Mouse (Mus musculus) midbrain, embryonic 10.5 days (tissue): ENCODE data around the gene Lrp3. TPM values are rescaled to one million over a fixed set of nuclear protein-coding genes. Genes with fewer than 3 reads are reported as not detected.
A peak's percentile ranks its signal among the peaks of the same experiment; 100 is the strongest.

ENCODE experiments used
- DNase-seq: peaks from one replicate; pipeline ENCODE4 v3.0.0-alpha.2; 2017; ENCODE audit warnings: low spot score
- H3K27ac ChIP-seq: fragments of 300-500 bp; sonication (generic); replicated peaks from 2 replicates; pipeline ENCODE4 v1.5.1; 2016; ENCODE audit warnings: mild to moderate bottlenecking
- H3K27me3 ChIP-seq: fragments of 300-500 bp; sonication (generic); 2 replicates; pipeline ENCODE4 v1.6.1; 2016; ENCODE audit warnings: low read depth, mild to moderate bottlenecking; ENCODE audit not compliant: poor library complexity, severe bottlenecking
- H3K36me3 ChIP-seq: fragments of 300-500 bp; sonication (generic); 2 replicates; pipeline ENCODE4 v1.6.1; 2016; ENCODE audit warnings: mild to moderate bottlenecking, moderate library complexity
- H3K4me1 ChIP-seq: fragments of 300-500 bp; sonication (generic); 2 replicates; pipeline ENCODE4 v1.6.1; 2016
- H3K4me3 ChIP-seq: fragments of 300-500 bp; sonication (generic); 2 replicates; pipeline ENCODE4 v1.5.1; 2016; ENCODE audit warnings: mild to moderate bottlenecking, moderate library complexity
- H3K9me3 ChIP-seq: fragments of 300-500 bp; sonication (generic); replicated peaks from 2 replicates; pipeline ENCODE4 v1.6.1; 2016; ENCODE audit warnings: mild to moderate bottlenecking
- WGBS: fragments of 180-500 bp; shearing (Covaris S2); methylation state at CpG from one replicate; pipeline ENCODE4 v1.1.7; 2016; 5-methylcytosine and 5-hydroxymethylcytosine counted together
- polyA plus RNA-seq: library from polyadenylated mRNA; unstranded; fragments of >200 nt; fragmentation: Nextera tagmentation; extraction: Ambion mirVana; gene quantifications from 2 replicates; pipeline ENCODE4 v1.2.1, GENCODE M21; 2016

The Lrp3 gene
- polyA plus RNA-seq, 1 experiment from 2014 or later, result 11.9 TPM

DNA sequence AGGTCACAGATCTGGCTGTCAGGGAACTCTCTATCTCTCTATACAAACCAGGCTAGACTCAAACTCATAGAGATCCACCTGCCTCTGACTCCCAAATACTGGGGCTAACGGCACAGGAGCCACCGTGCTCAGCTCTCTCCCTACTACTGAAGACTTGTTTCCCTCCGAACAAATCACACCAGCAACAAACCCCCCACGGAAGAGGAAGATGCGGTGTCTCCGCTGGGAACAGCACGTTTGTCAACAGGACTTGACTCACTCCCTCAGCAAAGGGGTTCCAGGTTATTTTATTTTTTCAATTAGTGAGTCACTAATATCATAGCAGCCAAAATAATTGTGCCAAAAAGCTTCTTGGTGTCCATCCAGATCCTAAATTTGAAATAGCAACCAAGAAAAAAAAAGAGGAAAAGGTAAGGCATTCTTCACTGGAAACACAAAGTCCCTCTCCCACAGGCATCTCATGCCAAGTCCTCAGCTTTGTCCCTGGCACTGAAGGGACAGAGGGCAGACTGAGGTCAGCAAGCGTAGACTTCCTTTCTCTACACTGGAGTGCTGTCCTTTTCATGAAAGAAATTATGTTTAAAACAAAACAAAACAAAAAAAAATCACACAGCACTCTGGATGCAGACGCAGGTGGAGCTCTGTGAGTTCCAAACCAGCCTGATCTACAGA lies 5.5 kb upstream of the Lrp3 start:
- Histone ChIP-seq H3K4me1 (peaks cover 2% of the 10 kb centered on the region), H3K36me3 (no peaks in the 10 kb centered on the region), H3K27ac (no peak overlapping the region), H3K4me3 (no peak overlapping the region), H3K9me3 (no peaks in the 10 kb centered on the region), H3K27me3 (peaks cover 13% of the 10 kb centered on the region)
- 81% methylated on average over 9 of the region's 9 CpGs for WGBS
- DNase-seq, result no peak

- Histone ChIP-seq H3K27me3 (peaks cover 15% of the 10 kb centered on the region), H3K9me3 (no peaks in the 10 kb centered on the region), H3K4me3 (peak overlapping the region; percentile 90), H3K4me1 (peaks cover 33% of the 10 kb centered on the region), H3K27ac (peak overlapping the region; percentile 96), H3K36me3 (peaks cover 28% of the 10 kb centered on the region)
- DNase-seq, result no peak
- 47% methylated on average over 5 of the region's 5 CpGs for WGBS
These were observed 433 bp upstream of the Lrp3 start for GRCm38 (mm10) chr7:35215731-35216130.

- WGBS, result 2% methylated on average over 75 of the region's 79 CpGs
- H3K4me1 ChIP-seq, result peaks cover 33% of the 10 kb centered on the region
- peaks cover 15% of the 10 kb centered on the region for H3K27me3 ChIP-seq
- peak overlapping the region; percentile 90 for H3K4me3 ChIP-seq
- H3K27ac ChIP-seq, result peak overlapping the region; percentile 96
- no peaks in the 10 kb centered on the region for H3K9me3 ChIP-seq
- peak; percentile 65 for DNase-seq
- peaks cover 39% of the 10 kb centered on the region for H3K36me3 ChIP-seq
These were observed 666 bp downstream of the Lrp3 start for GRCm38 (mm10) chr7:35214442-35215222.

GRCm38 (mm10) chr7:35211791-35212190 lies 3.5 kb downstream of the Lrp3 start:
- no peak for DNase-seq
- WGBS, result 92% methylated on average over 4 of the region's 4 CpGs
- Histone ChIP-seq H3K4me1 (peaks cover 33% of the 10 kb centered on the region), H3K27ac (no peak overlapping the region), H3K9me3 (no peaks in the 10 kb centered on the region), H3K27me3 (peaks cover 12% of the 10 kb centered on the region), H3K36me3 (peaks cover 67% of the 10 kb centered on the region), H3K4me3 (peak overlapping the region; percentile 20; the same call in 1 of the 2 replicates)

- Histone ChIP-seq H3K4me3 (no peak overlapping the region), H3K9me3 (no peaks in the 10 kb centered on the region), H3K27me3 (no peaks in the 10 kb centered on the region), H3K36me3 (peaks cover 63% of the 10 kb centered on the region), H3K4me1 (0 out of 2 replicates have a peak, but pooled peaks cover 4% of the 10 kb centered on the region), H3K27ac (no peak overlapping the region)
- DNase-seq, result no peak
These were observed 15.5 kb downstream of the Lrp3 start for GRCm38 (mm10) chr7:35199755-35200154.

DNA sequence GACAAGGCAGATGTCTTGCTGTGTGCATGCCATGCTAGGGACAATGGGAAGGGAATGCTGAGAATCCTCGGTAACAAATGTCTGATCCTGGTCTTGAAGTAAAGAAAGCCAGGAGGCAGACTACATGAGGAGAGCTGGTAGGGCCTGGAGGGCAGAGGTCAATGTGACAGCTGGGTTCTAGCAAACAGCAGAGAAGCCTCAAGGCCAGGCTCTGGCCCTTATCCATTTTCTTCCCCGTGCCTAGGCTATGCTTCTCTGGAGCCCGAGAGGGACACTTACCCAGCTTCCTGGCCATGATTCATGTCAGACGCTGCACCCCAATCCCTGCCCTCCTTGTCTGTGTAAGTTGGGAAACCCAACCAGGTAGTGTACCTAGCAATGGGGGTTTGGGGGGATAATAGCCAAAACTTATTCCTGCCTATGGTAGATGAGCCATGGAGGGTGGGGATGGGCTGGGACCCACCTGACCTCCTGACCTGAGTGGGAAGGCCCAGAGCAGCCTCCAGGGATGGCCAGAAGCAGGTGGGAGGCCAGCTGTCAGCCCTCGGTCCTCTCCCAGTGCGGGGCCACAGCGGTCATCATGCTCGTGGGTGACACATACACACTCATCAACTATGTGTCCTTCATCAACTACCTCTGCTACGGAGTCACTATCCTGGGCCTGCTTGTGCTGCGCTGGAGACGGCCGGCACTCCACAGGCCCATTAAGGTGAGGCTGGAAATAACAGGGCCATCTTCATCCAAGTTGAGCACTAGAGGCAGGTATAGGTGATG lies 16.1 kb downstream of the Lrp3 start:
- H3K9me3 ChIP-seq, result no peaks in the 10 kb centered on the region
- H3K27me3 ChIP-seq, result no peaks in the 10 kb centered on the region
- peaks cover 57% of the 10 kb centered on the region for H3K36me3 ChIP-seq
- H3K27ac ChIP-seq, result no peak overlapping the region
- H3K4me3 ChIP-seq, result no peak overlapping the region
- no peak for DNase-seq
- WGBS, result 94% methylated on average over 12 of the region's 12 CpGs
- H3K4me1 ChIP-seq, result 0 out of 2 replicates have a peak, but pooled peaks cover 4% of the 10 kb centered on the region

DNA sequence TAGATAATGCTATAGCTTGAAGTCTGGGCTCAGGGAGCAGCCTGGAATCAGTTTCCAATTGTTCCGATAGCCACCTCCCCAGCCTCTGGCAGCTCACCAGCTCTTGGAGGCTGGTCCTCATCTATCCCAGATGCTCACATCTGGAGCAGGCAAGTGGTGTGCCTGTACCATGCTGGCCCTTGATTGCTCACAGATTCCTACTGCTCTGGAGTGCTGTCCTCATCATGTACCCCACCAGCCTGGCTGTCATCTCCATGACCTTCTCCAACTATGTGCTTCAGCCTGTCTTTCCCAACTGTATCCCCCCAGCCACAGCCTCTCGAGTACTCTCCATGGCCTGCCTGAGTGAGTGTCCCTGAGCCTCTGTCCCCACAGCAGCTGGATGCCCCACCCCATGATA lies 18.3 kb downstream of the Lrp3 start:
- Histone ChIP-seq H3K4me1 (peaks cover 14% of the 10 kb centered on the region), H3K9me3 (no peaks in the 10 kb centered on the region), H3K36me3 (peaks cover 35% of the 10 kb centered on the region), H3K27me3 (no peaks in the 10 kb centered on the region), H3K27ac (no peak overlapping the region), H3K4me3 (no peak overlapping the region)
- 78% methylated on average over 2 of the region's 2 CpGs for WGBS
- no peak for DNase-seq

DNA sequence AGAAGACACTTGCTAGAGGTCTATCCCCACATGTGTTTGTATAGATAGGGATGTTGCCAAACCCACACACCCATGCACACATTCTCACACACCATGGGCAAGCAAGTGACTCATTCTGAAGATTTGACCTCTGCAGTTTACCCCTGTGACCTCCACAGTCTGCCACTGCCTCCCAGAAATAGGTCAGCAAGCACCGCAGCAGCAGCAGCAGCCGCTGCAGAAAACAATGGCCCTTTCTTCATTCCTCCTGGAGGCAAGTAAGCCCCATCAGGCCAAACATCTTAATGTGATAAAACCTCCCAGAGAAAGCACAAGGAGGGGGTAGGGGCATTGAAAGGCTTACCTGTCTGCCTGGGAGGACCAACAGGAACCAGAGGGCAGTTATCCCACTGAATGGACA lies 24.0 kb downstream of the Lrp3 start:
- peaks cover 25% of the 10 kb centered on the region for H3K4me1 ChIP-seq
- no peaks in the 10 kb centered on the region for H3K36me3 ChIP-seq
- no peak overlapping the region for H3K4me3 ChIP-seq
- WGBS, result 6% methylated on average over 2 of the region's 2 CpGs
- no peak overlapping the region for H3K27ac ChIP-seq
- no peaks in the 10 kb centered on the region for H3K9me3 ChIP-seq
- no peak for DNase-seq
- peaks cover 37% of the 10 kb centered on the region for H3K27me3 ChIP-seq

GRCm38 (mm10) chr7:35189699-35190098 lies 25.6 kb downstream of the Lrp3 start:
- WGBS, result 72% methylated on average over 5 of the region's 5 CpGs
- H3K27me3 ChIP-seq, result peaks cover 53% of the 10 kb centered on the region
- H3K36me3 ChIP-seq, result no peaks in the 10 kb centered on the region
- H3K4me3 ChIP-seq, result no peak overlapping the region
- H3K27ac ChIP-seq, result no peak overlapping the region
- peaks cover 41% of the 10 kb centered on the region for H3K4me1 ChIP-seq
- no peak for DNase-seq
- H3K9me3 ChIP-seq, result no peaks in the 10 kb centered on the region

GRCm38 (mm10) chr7:35185889-35186569 lies 29.3 kb downstream of the Lrp3 start, which contains the start of gene Slc7a10:
Gene Slc7a10 (plus strand): TSS chr7:35186385.
- under 1% methylated on average over 42 of the region's 43 CpGs for WGBS
- peaks cover 25% of the 10 kb centered on the region for H3K4me1 ChIP-seq
- peaks cover 62% of the 10 kb centered on the region for H3K27me3 ChIP-seq
- H3K4me3 ChIP-seq, result peak within 1 kb of the TSS; percentile 50
- peak within 1 kb of the TSS; percentile 50; the same call in 1 of the 2 replicates for H3K27ac ChIP-seq
- H3K9me3 ChIP-seq, result peaks cover 10% of the 10 kb centered on the region
- peak; percentile 25 for DNase-seq
- H3K36me3 ChIP-seq, result no peaks in the 10 kb centered on the region

DNA sequence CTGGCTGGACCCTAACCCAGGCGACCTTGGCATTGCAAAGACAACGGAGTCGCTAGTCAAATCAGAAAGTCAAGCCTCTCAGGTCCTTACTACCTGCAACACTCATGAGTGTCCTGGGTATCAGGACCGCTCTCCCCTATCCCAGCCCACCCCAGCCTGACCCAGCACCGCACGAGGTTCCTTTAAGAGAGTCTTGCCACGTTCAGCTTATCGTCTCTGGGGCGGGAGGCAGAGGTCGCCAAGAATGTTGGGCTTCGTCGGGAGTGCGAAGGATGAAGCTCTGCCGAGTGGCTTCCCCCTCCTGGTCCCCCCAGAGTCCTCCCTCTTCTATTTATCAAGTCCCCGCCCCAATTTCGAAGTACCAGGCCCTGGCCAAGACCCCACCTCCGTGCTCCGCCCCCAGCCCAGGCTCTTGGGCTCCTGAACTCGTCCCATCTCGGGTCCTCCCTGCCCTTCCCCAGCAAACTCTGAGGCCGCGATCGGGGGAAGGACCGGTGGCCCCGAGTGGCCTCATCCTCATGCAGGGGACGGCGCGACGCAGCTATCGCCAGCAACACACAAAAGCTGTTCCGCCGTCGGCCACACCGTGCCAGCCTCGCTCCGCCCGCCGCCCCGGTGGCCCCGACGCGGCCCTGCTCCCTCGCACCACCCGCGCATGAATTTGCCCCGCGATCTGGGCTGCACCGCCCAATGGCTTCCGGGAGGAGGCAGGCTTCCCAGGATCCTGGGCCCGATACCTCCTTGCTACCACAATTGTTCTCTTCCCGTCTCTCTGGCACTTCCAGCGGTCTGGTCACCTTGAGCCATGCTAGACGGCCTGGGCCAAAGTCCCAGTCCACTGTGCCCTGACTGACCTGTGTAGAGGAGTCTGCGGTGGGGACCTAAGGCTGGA lies 30.2 kb downstream of the Lrp3 start:
- Histone ChIP-seq H3K27me3 (peaks cover 61% of the 10 kb centered on the region), H3K4me3 (peak overlapping the region; percentile 50), H3K4me1 (peaks cover 20% of the 10 kb centered on the region), H3K36me3 (no peaks in the 10 kb centered on the region), H3K27ac (peak overlapping the region; percentile 50; the same call in 1 of the 2 replicates), H3K9me3 (peaks cover 10% of the 10 kb centered on the region)
- 2% methylated on average over 54 of the region's 54 CpGs for WGBS
- DNase-seq, result peak; percentile 62
